Mouse (Mus musculus): ENCODE measurements at regions not wholly inside any gene's neighbourhood (a gene's known extent, or its start where the extent isn't known, plus 50 kb on each side); places are given as distances from the start of the nearest gene placed in this dataset.
A peak's percentile ranks its signal among the peaks of the same experiment; 100 is the strongest.

DNA sequence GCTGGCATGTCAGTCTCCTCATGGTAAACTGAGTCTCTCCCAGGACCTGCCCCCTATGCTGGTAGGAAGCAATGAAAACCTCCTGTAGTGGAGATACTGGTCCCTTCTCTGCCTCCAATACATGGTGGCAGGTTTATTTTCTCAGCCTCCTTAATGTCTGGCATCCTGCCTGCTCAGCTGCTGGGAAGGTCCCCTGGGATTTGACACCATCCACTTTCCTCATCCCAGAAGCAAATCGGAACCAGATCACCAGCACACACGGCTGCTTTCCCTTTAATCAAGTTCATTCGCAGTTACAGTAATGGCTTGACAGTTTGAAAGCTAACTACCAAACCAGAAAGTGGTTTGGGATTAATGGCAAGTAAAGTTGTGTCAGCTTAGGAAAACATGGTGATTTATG lies 359.0 kb upstream of the Adamts16 start:
- Histone ChIP-seq H3K9ac (ENCODE audit: low read depth, low read length) (no peak overlapping the region), H3K27ac (replicated peaks; ENCODE audit: low read depth, low read length) (no peak overlapping the region), H3K36me3 (ENCODE audit: control insufficient read depth, insufficient read depth, low read length) (no peaks in the 10 kb centered on the region), H3K27me3 (replicated peaks; ENCODE audit: control insufficient read depth, insufficient read depth, low read length) (no peaks in the 10 kb centered on the region), H3K9me3 (ENCODE audit: control insufficient read depth, low read length) (no peaks in the 10 kb centered on the region), H3K4me3 (ENCODE audit: low read depth, low read length) (no peak overlapping the region), H3K4me1 (ENCODE audit: control insufficient read depth, insufficient read depth, low read length) (no peaks in the 10 kb centered on the region), H3K4me2 (ENCODE audit: low read depth, low read length) (no peak overlapping the region)
- WGBS, result 22% methylated on average over 3 of the region's 3 CpGs
- peak; percentile 40 for DNase-seq (ENCODE audit: low spot score)
- ATAC-seq (ENCODE audit: low read depth), result no peak

DNA sequence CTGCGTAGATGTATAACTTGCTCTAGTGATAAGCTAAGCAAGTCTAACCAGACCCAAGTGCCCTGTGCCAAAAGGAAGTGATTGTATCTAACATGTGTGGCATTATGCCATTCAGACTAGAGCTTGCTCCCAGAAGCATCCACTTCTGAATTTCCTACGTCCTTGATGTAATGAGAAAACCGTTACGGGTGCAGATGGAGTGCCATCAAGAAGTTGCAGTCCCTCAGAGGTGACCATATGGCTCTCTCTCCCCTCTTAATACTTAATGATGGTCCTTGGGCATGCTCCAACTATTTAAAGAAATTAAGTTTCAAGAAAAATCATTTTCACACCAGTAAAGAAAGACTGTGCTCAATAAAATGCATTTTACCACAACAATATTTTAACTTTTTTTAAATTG lies 354.1 kb upstream of the Adamts16 start:
- Histone ChIP-seq H3K27ac (replicated peaks; ENCODE audit: low read depth, low read length) (no peak overlapping the region), H3K9me3 (ENCODE audit: control insufficient read depth, low read length) (no peaks in the 10 kb centered on the region), H3K4me3 (ENCODE audit: low read depth, low read length) (no peak overlapping the region), H3K9ac (ENCODE audit: low read depth, low read length) (no peak overlapping the region), H3K4me1 (ENCODE audit: control insufficient read depth, insufficient read depth, low read length) (no peaks in the 10 kb centered on the region), H3K4me2 (ENCODE audit: low read depth, low read length) (no peak overlapping the region), H3K36me3 (ENCODE audit: control insufficient read depth, insufficient read depth, low read length) (no peaks in the 10 kb centered on the region), H3K27me3 (replicated peaks; ENCODE audit: control insufficient read depth, insufficient read depth, low read length) (no peaks in the 10 kb centered on the region)
- no peak for ATAC-seq (ENCODE audit: low read depth)
- 84% methylated on average over 4 of the region's 4 CpGs for WGBS
- DNase-seq (ENCODE audit: low spot score), result no peak

DNA sequence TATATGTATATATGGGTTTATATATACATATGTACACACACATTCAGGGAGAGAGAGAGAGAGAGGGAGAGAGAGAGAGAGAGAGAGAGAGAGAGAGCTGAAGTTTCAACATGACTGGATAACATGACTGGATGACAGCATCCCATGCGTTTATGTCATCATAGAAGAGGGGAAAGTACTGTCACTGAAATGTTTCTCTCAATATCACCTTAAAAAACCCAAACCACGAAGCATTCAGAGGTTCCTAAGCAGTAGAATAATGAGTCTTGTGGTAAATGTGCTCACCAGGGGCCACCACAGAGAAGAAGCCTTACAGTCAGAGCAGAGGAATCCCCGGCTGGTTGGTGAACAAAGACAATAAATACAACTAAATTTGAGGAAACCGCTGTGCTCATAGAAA lies 342.9 kb upstream of the Adamts16 start:
- Histone ChIP-seq H3K4me2 (ENCODE audit: low read depth, low read length) (no peak overlapping the region), H3K9me3 (ENCODE audit: control insufficient read depth, low read length) (no peaks in the 10 kb centered on the region), H3K27ac (replicated peaks; ENCODE audit: low read depth, low read length) (no peak overlapping the region), H3K36me3 (ENCODE audit: control insufficient read depth, insufficient read depth, low read length) (no peaks in the 10 kb centered on the region), H3K4me3 (ENCODE audit: low read depth, low read length) (no peak overlapping the region), H3K4me1 (ENCODE audit: control insufficient read depth, insufficient read depth, low read length) (no peaks in the 10 kb centered on the region), H3K9ac (ENCODE audit: low read depth, low read length) (no peak overlapping the region), H3K27me3 (replicated peaks; ENCODE audit: control insufficient read depth, insufficient read depth, low read length) (no peaks in the 10 kb centered on the region)
- 72% methylated on average over 4 of the region's 4 CpGs for WGBS
- DNase-seq (ENCODE audit: low spot score), result no peak
- no peak for ATAC-seq (ENCODE audit: low read depth)

DNA sequence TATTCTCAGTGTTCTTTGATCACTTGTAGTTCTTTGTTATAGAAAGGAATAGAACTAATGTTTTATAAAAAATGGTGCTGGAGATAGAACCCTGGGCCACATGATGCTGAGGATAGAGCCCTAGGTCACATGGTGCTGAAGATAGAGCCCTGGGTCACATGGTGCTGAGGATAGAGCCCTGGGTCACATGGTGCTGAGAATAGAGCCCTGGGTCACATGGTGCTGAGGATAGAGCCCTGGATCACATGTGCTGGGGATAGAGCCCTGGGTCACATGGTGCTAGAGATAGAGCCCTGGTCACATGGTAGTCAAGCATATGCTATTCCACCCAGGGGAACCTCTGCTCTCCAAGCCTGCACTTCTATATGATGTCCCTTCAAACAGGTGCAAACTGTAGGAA lies 337.5 kb upstream of the Adamts16 start:
- no peaks in the 10 kb centered on the region for H3K36me3 ChIP-seq (ENCODE audit: control insufficient read depth, insufficient read depth, low read length)
- ATAC-seq (ENCODE audit: low read depth) (no peak), DNase-seq (ENCODE audit: low spot score) (no peak)
- no peaks in the 10 kb centered on the region for H3K27me3 ChIP-seq (replicated peaks; ENCODE audit: control insufficient read depth, insufficient read depth, low read length)
- H3K4me1 ChIP-seq (ENCODE audit: control insufficient read depth, insufficient read depth, low read length), result no peaks in the 10 kb centered on the region
- no peak overlapping the region for H3K27ac ChIP-seq (replicated peaks; ENCODE audit: low read depth, low read length)
- H3K9ac ChIP-seq (ENCODE audit: low read depth, low read length), result no peak overlapping the region
- H3K4me3 ChIP-seq (ENCODE audit: low read depth, low read length), result no peak overlapping the region
- no peak overlapping the region for H3K4me2 ChIP-seq (ENCODE audit: low read depth, low read length)
- no peaks in the 10 kb centered on the region for H3K9me3 ChIP-seq (ENCODE audit: control insufficient read depth, low read length)

DNA sequence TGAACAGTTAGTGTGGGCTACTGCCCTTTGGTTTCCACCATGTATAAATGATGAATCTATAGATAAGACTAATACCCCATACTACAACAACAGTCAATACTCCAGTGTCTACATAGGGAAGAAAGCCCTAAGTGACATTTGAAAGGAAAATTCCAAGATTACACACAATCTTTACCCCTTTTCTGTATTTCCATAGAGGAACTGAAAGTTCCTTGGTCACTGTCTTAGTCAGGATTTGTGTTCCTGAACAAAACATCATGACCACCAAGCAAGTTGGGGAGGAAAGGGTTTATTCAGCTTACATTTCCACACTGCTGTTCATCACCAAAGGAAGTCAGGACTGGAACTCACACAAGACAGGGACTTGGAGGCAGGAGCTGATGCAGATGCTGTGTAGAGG lies 332.7 kb upstream of the Adamts16 start:
- H3K4me1 ChIP-seq (ENCODE audit: control insufficient read depth, insufficient read depth, low read length), result no peaks in the 10 kb centered on the region
- H3K9ac ChIP-seq (ENCODE audit: low read depth, low read length), result no peak overlapping the region
- no peaks in the 10 kb centered on the region for H3K36me3 ChIP-seq (ENCODE audit: control insufficient read depth, insufficient read depth, low read length)
- H3K4me3 ChIP-seq (ENCODE audit: low read depth, low read length), result no peak overlapping the region
- H3K27ac ChIP-seq (replicated peaks; ENCODE audit: low read depth, low read length), result no peak overlapping the region
- ATAC-seq (ENCODE audit: low read depth) (no peak), DNase-seq (ENCODE audit: low spot score) (no peak)
- no peaks in the 10 kb centered on the region for H3K9me3 ChIP-seq (ENCODE audit: control insufficient read depth, low read length)
- H3K4me2 ChIP-seq (ENCODE audit: low read depth, low read length), result no peak overlapping the region
- no peaks in the 10 kb centered on the region for H3K27me3 ChIP-seq (replicated peaks; ENCODE audit: control insufficient read depth, insufficient read depth, low read length)

DNA sequence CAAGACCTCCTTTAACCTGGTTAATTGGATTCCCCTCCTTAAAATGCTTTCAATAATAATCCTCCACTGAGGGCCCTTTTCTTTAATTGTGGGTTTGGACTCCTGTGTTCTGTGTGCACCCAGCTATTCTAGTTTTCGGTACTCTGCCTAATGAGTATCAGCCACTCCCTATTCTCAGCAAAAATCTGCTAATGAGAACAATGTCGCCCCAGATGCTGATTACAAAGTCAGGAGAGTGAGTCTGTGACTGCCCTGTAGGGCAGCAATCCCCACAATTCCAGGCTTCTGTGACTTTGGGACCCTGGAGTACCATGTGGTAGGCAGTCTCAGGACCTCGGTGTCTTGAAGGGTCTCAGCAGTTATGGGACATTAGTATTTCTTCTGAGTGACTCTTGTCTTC lies 324.6 kb upstream of the Adamts16 start:
- no peaks in the 10 kb centered on the region for H3K36me3 ChIP-seq (ENCODE audit: control insufficient read depth, insufficient read depth, low read length)
- no peak for ATAC-seq (ENCODE audit: low read depth)
- H3K9ac ChIP-seq (ENCODE audit: low read depth, low read length), result no peak overlapping the region
- no peak overlapping the region for H3K4me2 ChIP-seq (ENCODE audit: low read depth, low read length)
- no peaks in the 10 kb centered on the region for H3K27me3 ChIP-seq (replicated peaks; ENCODE audit: control insufficient read depth, insufficient read depth, low read length)
- no peak for DNase-seq (ENCODE audit: low spot score)
- 69% methylated on average over 3 of the region's 3 CpGs for WGBS
- H3K4me3 ChIP-seq (ENCODE audit: low read depth, low read length), result no peak overlapping the region
- no peak overlapping the region for H3K27ac ChIP-seq (replicated peaks; ENCODE audit: low read depth, low read length)
- H3K9me3 ChIP-seq (ENCODE audit: control insufficient read depth, low read length), result no peaks in the 10 kb centered on the region
- no peaks in the 10 kb centered on the region for H3K4me1 ChIP-seq (ENCODE audit: control insufficient read depth, insufficient read depth, low read length)

DNA sequence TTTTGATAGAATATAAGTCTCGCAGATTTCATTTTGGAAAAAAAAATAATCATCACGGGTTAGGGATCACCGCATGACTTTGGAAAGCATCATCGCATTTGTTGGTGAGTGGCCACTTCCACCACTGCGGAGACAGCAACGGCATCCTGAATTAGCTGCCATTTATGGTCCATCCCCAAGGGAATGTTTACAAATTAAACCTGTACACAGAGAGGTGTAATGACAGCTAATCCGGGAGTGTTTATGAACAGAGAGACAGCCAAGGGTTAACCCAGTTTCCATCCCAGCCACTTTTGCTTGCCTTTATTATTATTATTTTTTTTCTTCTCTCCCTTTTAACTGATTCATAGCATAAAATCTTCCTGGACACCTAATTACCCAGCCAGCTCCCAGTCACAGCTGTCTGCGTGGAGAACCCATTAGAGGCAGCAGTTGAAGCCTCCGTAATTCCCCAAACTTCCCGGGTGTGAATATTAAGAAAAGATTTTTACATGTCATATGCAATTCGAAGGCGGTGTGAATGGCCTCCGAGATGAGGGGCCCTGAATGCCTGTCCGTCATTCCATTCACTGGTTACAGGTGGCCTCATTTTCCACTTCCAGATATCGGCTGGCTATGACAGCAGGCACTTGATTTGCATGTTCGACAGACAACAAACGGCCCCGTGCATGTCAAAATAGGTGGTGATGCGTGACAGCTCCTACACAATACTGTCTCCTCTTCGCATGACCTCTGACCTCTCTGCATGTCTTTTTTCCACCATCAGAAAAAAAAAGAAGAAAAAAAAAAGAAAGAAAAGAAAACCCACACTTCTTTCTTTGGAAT lies 323.7 kb upstream of the Adamts16 start:
- no peaks in the 10 kb centered on the region for H3K36me3 ChIP-seq (ENCODE audit: control insufficient read depth, insufficient read depth, low read length)
- H3K9ac ChIP-seq (ENCODE audit: low read depth, low read length), result no peak overlapping the region
- H3K4me2 ChIP-seq (ENCODE audit: low read depth, low read length), result no peak overlapping the region
- H3K9me3 ChIP-seq (ENCODE audit: control insufficient read depth, low read length), result no peaks in the 10 kb centered on the region
- H3K4me3 ChIP-seq (ENCODE audit: low read depth, low read length), result no peak overlapping the region
- 69% methylated on average over 20 of the region's 20 CpGs for WGBS
- DNase-seq (ENCODE audit: low spot score), result no peak
- ATAC-seq (ENCODE audit: low read depth), result no peak
- no peaks in the 10 kb centered on the region for H3K4me1 ChIP-seq (ENCODE audit: control insufficient read depth, insufficient read depth, low read length)
- no peaks in the 10 kb centered on the region for H3K27me3 ChIP-seq (replicated peaks; ENCODE audit: control insufficient read depth, insufficient read depth, low read length)
- H3K27ac ChIP-seq (replicated peaks; ENCODE audit: low read depth, low read length), result no peak overlapping the region

DNA sequence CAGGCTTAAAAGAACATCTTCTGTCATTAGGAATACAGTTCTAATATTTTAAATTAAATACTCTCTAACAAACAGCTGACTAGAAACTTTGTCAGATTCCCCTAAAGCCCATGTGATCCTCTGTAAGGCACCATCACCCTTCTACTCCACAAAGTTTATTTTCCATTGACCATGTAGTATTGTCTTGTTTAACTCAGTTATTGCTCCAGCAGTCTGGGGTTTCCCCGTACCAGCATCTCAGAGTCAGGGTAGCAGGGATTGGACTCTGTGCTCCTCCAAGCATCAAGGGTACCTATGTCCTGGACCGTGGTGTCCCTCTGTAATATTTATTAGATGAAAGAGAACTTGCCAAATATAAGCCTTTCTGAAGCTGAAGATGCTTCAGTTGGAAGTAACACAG lies 322.4 kb upstream of the Adamts16 start:
- Histone ChIP-seq H3K36me3 (ENCODE audit: control insufficient read depth, insufficient read depth, low read length) (no peaks in the 10 kb centered on the region), H3K9me3 (ENCODE audit: control insufficient read depth, low read length) (no peaks in the 10 kb centered on the region), H3K4me3 (ENCODE audit: low read depth, low read length) (no peak overlapping the region), H3K27ac (replicated peaks; ENCODE audit: low read depth, low read length) (no peak overlapping the region), H3K9ac (ENCODE audit: low read depth, low read length) (no peak overlapping the region), H3K27me3 (replicated peaks; ENCODE audit: control insufficient read depth, insufficient read depth, low read length) (no peaks in the 10 kb centered on the region), H3K4me2 (ENCODE audit: low read depth, low read length) (no peak overlapping the region), H3K4me1 (ENCODE audit: control insufficient read depth, insufficient read depth, low read length) (no peaks in the 10 kb centered on the region)
- 86% methylated on average over 2 of the region's 2 CpGs for WGBS
- ATAC-seq (ENCODE audit: low read depth) (no peak), DNase-seq (ENCODE audit: low spot score) (no peak)

DNA sequence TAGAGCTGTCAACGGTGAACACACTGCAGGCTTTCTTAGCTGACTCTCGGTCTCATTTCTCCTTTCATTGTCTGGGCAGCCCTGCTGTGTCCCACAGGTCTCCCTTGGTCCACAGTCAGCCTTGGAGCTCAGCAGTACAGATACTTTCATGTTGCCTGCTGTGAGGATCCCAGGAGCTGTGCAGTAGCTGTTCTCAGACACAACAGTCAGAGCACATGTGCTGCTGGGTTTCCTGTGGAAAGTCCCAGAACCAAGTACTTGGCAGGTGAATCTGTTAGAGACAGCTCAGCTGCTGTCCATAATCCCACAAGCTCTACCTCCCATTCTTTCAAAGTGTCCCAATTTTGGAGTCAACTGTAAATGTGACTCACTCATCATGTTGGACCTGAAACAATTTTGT lies 321.3 kb upstream of the Adamts16 start:
- Histone ChIP-seq H3K9ac (ENCODE audit: low read depth, low read length) (no peak overlapping the region), H3K27ac (replicated peaks; ENCODE audit: low read depth, low read length) (no peak overlapping the region), H3K4me2 (ENCODE audit: low read depth, low read length) (no peak overlapping the region), H3K36me3 (ENCODE audit: control insufficient read depth, insufficient read depth, low read length) (no peaks in the 10 kb centered on the region), H3K4me3 (ENCODE audit: low read depth, low read length) (no peak overlapping the region), H3K9me3 (ENCODE audit: control insufficient read depth, low read length) (no peaks in the 10 kb centered on the region), H3K27me3 (replicated peaks; ENCODE audit: control insufficient read depth, insufficient read depth, low read length) (no peaks in the 10 kb centered on the region), H3K4me1 (ENCODE audit: control insufficient read depth, insufficient read depth, low read length) (no peaks in the 10 kb centered on the region)
- WGBS, result 82% methylated on average over 2 of the region's 2 CpGs
- ATAC-seq (ENCODE audit: low read depth) (no peak), DNase-seq (ENCODE audit: low spot score) (no peak)

All from embryonic facial prominence, embryonic 14.5 days (tissue).